Mouse (Mus musculus) C2C12 (cell line): ENCODE results near the gene Traf5.

Experiments
- CTCF ChIP-seq: IDR thresholded peaks from one replicate; pipeline ENCODE4 v1.5.1; 2011; ENCODE audit not compliant: control insufficient read depth, insufficient read depth, insufficient read length
- MAX ChIP-seq: IDR thresholded peaks from one replicate; pipeline ENCODE4 v1.6.1; 2011; ENCODE audit warnings: mild to moderate bottlenecking, control low read depth
- MYOG ChIP-seq: IDR thresholded peaks from one replicate; pipeline ENCODE4 v1.6.1; 2011; ENCODE audit not compliant: control insufficient read depth, insufficient read length; ENCODE audit errors: extremely low read depth
- USF1 ChIP-seq: IDR thresholded peaks from one replicate; pipeline ENCODE4 v1.6.1; 2011; ENCODE audit warnings: low read depth, mild to moderate bottlenecking, control low read depth, moderate library complexity

DNA sequence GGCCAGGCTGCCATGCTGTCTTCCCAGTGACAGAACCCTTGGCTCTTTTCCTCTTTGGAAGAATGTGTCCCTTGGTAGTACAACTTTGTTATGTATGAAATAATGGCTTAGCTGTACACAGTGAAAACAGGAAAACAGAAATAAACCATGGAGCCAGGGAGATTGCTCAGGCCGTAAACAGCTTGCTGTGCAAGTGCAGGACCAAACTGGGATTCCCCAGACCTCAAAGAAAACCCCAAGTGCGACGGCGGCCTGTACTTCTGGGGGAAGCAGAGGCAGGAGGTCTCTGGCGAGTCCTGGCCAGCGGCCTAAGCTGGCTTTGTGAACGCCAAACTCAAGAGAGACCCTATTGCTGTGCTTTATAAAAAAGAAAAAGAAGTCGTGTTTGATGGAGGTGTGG is 143.8 kb downstream of the Traf5 start:
- TF ChIP-seq CTCF (no peak), USF1 (no peak), MAX (no peak), MYOG (no peak)
